ENCODE assay signal across 8 mouse cellular contexts in the genomic region with DNA sequence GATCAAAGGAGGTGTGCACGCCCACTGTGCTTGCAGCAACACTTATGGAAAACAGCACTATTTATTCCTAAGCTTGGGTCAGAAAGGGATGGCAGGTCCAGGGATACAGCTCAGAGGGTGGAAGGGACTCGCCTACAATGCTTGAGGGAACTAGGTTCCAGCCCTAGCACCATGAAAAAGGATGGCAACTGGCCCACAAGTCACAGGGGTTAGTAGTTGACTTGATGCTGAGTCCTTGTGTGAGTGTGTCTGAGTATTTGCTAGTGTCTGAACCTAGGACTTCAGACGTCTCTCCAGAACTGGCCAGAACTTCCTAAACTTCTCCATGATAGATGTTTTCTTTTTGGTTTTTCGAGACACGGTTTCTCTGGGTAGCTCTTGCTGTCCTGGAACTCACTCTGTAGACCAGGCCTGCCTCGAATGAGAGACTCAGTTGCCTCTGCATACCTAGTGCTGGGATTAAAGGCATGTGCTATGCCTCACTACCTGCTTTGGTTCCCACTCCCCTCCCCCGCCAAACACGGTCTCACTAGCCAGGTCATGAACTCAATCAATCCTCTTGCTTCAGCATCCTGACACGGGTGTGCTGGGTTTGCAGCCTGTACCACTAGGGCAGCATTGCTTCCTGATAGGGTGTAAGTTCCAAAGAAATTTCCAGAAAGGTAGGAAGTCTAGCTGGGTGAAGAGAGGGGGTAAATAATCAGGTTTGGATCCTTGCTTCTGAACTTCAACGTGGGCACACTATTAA. TPM values are rescaled to one million over a fixed set of nuclear protein-coding genes. Genes with fewer than 3 reads are reported as not detected.
DNase-seq lines count a peak whose midpoint lies in the region; ATAC-seq lines count a peak whose summit lies in the region.

No protein-coding gene starts in this region.

- no peaks in the 10 kb centered on the region for H3K9me3 ChIP-seq in limb, embryonic 10.5 days (replicated peaks)
- H3K9me3 ChIP-seq in midbrain, embryonic 13.5 days: no peaks in the 10 kb centered on the region

- H3K4me1 ChIP-seq in limb, embryonic 10.5 days: peaks cover 29% of the 10 kb centered on the region
- H3K4me1 ChIP-seq in midbrain, embryonic 13.5 days (replicated peaks): peaks cover 37% of the 10 kb centered on the region

- peak overlapping the region; percentile 81 for H3K4me2 ChIP-seq in midbrain, embryonic 13.5 days (replicated peaks)

- no peaks in the 10 kb centered on the region for H3K27me3 ChIP-seq in limb, embryonic 10.5 days (ENCODE audit: low read depth, poor library complexity, severe bottlenecking)
- no peaks in the 10 kb centered on the region for H3K27me3 ChIP-seq in midbrain, embryonic 13.5 days

- 47% methylated on average over 10 of the region's 10 CpGs for WGBS in limb, embryonic 10.5 days
- WGBS in midbrain, embryonic 13.5 days: 64% methylated on average over 10 of the region's 10 CpGs

- no peak overlapping the region for H3K9ac ChIP-seq in midbrain, embryonic 13.5 days (replicated peaks)

- peak overlapping the region; percentile 96 for H3K27ac ChIP-seq in limb, embryonic 10.5 days
- H3K27ac ChIP-seq in midbrain, embryonic 13.5 days: peak overlapping the region; percentile 82

- peak overlapping the region; percentile 94 for H3K4me3 ChIP-seq in limb, embryonic 10.5 days
- peak overlapping the region; percentile 78 for H3K4me3 ChIP-seq in midbrain, embryonic 13.5 days (replicated peaks)

- peaks cover 12% of the 10 kb centered on the region for H3K36me3 ChIP-seq in limb, embryonic 10.5 days
- H3K36me3 ChIP-seq in midbrain, embryonic 13.5 days: peaks cover 7% of the 10 kb centered on the region

- ATAC-seq in granulocyte monocyte progenitor cell, adult 5-6 weeks (replicated peaks; ENCODE audit: poor library complexity, severe bottlenecking): peak; percentile 30
- ATAC-seq in midbrain, embryonic 13.5 days: peak; percentile 75

- peak; percentile 41 to 53 for DNase-seq in layer of hippocampus, postnatal 10 days (ENCODE audit: low spot score in 2 of 2)
- DNase-seq in layer of hippocampus, postnatal 14 days (ENCODE audit: low spot score in 2 of 2): no peak
- DNase-seq in cerebellum, adult 18-20 months: peak; percentile 50 to 60
- DNase-seq in limb, embryonic 10.5 days (ENCODE audit: low spot score): peak; percentile 49
- DNase-seq in ovary, postnatal 36 days (ENCODE audit: low spot score): no peak
- no peak for DNase-seq in retina, postnatal 1 day

RNA-seq across cellular contexts. Expression of gene Atp6v1g1, which starts 0.7 kb away (rescaled TPM):
- 100 to 1,000 TPM; 131 to 135 TPM for total RNA-seq in layer of hippocampus, postnatal 10 days (2021)
- total RNA-seq in layer of hippocampus, postnatal 14 days (2021): 100 to 1,000 TPM; 132 to 142 TPM
- total RNA-seq in granulocyte monocyte progenitor cell, adult 5-6 weeks (2014; fragmentation: Nextera tagmentation): 97.1 and 115 TPM in 2 replicates
- 72.3 and 98.9 TPM in 2 replicates for total RNA-seq in granulocyte monocyte progenitor cell, adult 5-6 weeks (2017)
- polyA plus RNA-seq in limb, embryonic 10.5 days (2016; fragmentation: Nextera tagmentation; extraction: Ambion mirVana): 204 and 239 TPM in 2 replicates
- polyA plus RNA-seq in midbrain, embryonic 13.5 days (2015; fragmentation: Nextera tagmentation; extraction: Ambion mirVana): 461 and 466 TPM in 2 replicates

RNA-seq across cellular contexts. Expression of gene Tmem268, which starts 14.7 kb away (rescaled TPM):
- total RNA-seq in layer of hippocampus, postnatal 10 days (2021): 1 to 10 TPM; 6.8 to 7.0 TPM
- total RNA-seq in layer of hippocampus, postnatal 14 days (2021): 1 to 10 TPM; 6.9 to 8.8 TPM
- total RNA-seq in granulocyte monocyte progenitor cell, adult 5-6 weeks (2014; fragmentation: Nextera tagmentation): 6.5 and 6.6 TPM in 2 replicates
- total RNA-seq in granulocyte monocyte progenitor cell, adult 5-6 weeks (2017): 14.6 and 16.7 TPM in 2 replicates
- 12.7 and 14.4 TPM in 2 replicates for polyA plus RNA-seq in limb, embryonic 10.5 days (2016; fragmentation: Nextera tagmentation; extraction: Ambion mirVana)
- 2.7 and 2.8 TPM in 2 replicates for polyA plus RNA-seq in midbrain, embryonic 13.5 days (2015; fragmentation: Nextera tagmentation; extraction: Ambion mirVana)

RNA-seq across cellular contexts. Expression of gene Whrn, which starts 48.1 kb away (rescaled TPM):
- total RNA-seq in layer of hippocampus, postnatal 10 days (2021): 10 to 100 TPM; 23.8 to 29.4 TPM
- total RNA-seq in layer of hippocampus, postnatal 14 days (2021): 10 to 100 TPM; 24.9 to 26.6 TPM
- 1.9 and 3.4 TPM in 2 replicates for total RNA-seq in granulocyte monocyte progenitor cell, adult 5-6 weeks (2014; fragmentation: Nextera tagmentation)
- total RNA-seq in granulocyte monocyte progenitor cell, adult 5-6 weeks (2017): 0.90 and 1.7 TPM in 2 replicates
- 8.5 and 13.9 TPM in 2 replicates for polyA plus RNA-seq in limb, embryonic 10.5 days (2016; fragmentation: Nextera tagmentation; extraction: Ambion mirVana)
- polyA plus RNA-seq in midbrain, embryonic 13.5 days (2015; fragmentation: Nextera tagmentation; extraction: Ambion mirVana): 6.6 and 10.3 TPM in 2 replicates

Comparison
In these comparisons a context has a peak if more than half of its experiments do, and no peak if none do; other contexts are left out.
1. DNase-seq: peak in layer of hippocampus, postnatal 10 days (2 of 2), cerebellum, adult 18-20 months (2 of 2) and limb, embryonic 10.5 days (single experiment); none in layer of hippocampus, postnatal 14 days (0 of 2), ovary, postnatal 36 days (single experiment) and retina, postnatal 1 day (single experiment).
2. RNA of gene Whrn, which starts 48.1 kb away (total RNA-seq): 23.8 to 29.4 TPM in layer of hippocampus, postnatal 10 days and 24.9 to 26.6 TPM in layer of hippocampus, postnatal 14 days; 0.90 to 3.4 TPM in granulocyte monocyte progenitor cell, adult 5-6 weeks; every median in the first group is over 4 times any median in the second.